Mouse (Mus musculus) ES-E14 (cell line): Measurements from ENCODE around the gene Ppp1r16b. TPM values are rescaled to one million over a fixed set of nuclear protein-coding genes. Genes with fewer than 3 reads are reported as not detected.

Experiments used
- DNase-seq: peaks from one replicate; pipeline ENCODE4 v3.0.0-alpha.2; 2013; ENCODE audit warnings: low read depth, low spot score
- H3K27ac ChIP-seq: 2 replicates; pipeline ENCODE4 v1.5.1; 2012; ENCODE audit warnings: low read depth, mild to moderate bottlenecking, low read length, moderate library complexity, mixed read lengths; ENCODE audit not compliant: poor library complexity, insufficient read depth, severe bottlenecking
- H3K36me3 ChIP-seq: 2 replicates; pipeline ENCODE4 v1.6.1; 2012; ENCODE audit warnings: mild to moderate bottlenecking, low read length, moderate library complexity, mixed read lengths; ENCODE audit not compliant: control insufficient read depth, poor library complexity, insufficient read depth, severe bottlenecking
- H3K4me1 ChIP-seq, 2 experiments: fragments of 150-350 bp in 1 of 2; sonication (generic) in 1 of 2; 2 replicates each; pipeline ENCODE4 v1.6.1; 2012; ENCODE audit warnings: low read length in 2 of 2, mild to moderate bottlenecking in 1 of 2, mixed read lengths in 1 of 2; ENCODE audit not compliant: control insufficient read depth in 2 of 2, insufficient read depth in 2 of 2, poor library complexity in 1 of 2
- H3K4me3 ChIP-seq, 2 experiments: fragments of 150-350 bp in 1 of 2; sonication (generic) in 1 of 2; 2 replicates each; pipeline ENCODE4 v1.5.1; 2012; ENCODE audit warnings: low read length in 2 of 2, low read depth in 1 of 2, mild to moderate bottlenecking in 1 of 2, mixed read lengths in 1 of 2; ENCODE audit not compliant: insufficient read depth in 1 of 2, poor library complexity in 1 of 2, severe bottlenecking in 1 of 2
- H3K9ac ChIP-seq: 2 replicates; pipeline ENCODE4 v1.6.1; 2012; ENCODE audit warnings: low read depth, mild to moderate bottlenecking, low read length, mixed read lengths; ENCODE audit not compliant: poor library complexity, insufficient read depth, severe bottlenecking
- H3K9me3 ChIP-seq: fragments of 150-350 bp; sonication (generic); 2 replicates; pipeline ENCODE4 v1.6.1; 2012; ENCODE audit warnings: low read depth, mild to moderate bottlenecking, low read length; ENCODE audit not compliant: control insufficient read depth, insufficient read depth
- CHD2 ChIP-seq: IDR thresholded peaks from 2 replicates; pipeline ENCODE4 v1.6.1; 2014; ENCODE audit warnings: mild to moderate bottlenecking, low read depth, low read length, inconsistent platforms
- HCFC1 ChIP-seq: IDR thresholded peaks from 2 replicates; pipeline ENCODE4 v1.6.1; 2012; ENCODE audit warnings: low read length, inconsistent platforms, borderline replicate concordance; ENCODE audit not compliant: insufficient read depth
- MAFK ChIP-seq: IDR thresholded peaks from 2 replicates; pipeline ENCODE4 v1.6.1; 2014; ENCODE audit warnings: mild to moderate bottlenecking, low read depth, low read length, inconsistent platforms; ENCODE audit not compliant: insufficient read depth
- ZC3H11A ChIP-seq: IDR thresholded peaks from 2 replicates; pipeline ENCODE4 v1.6.1; 2012; ENCODE audit warnings: low read depth, mild to moderate bottlenecking, inconsistent platforms, low read length, borderline replicate concordance
- ZNF384 ChIP-seq: IDR thresholded peaks from 2 replicates; pipeline ENCODE4 v1.6.1; 2012; ENCODE audit warnings: low read depth, low read length, inconsistent platforms
- in situ Hi-C, 2 experiments: fragments of 600-800 bp; cut with MboI; formaldehyde crosslinking; loops; one replicate each; pipeline ENCODE4 v1.15.1; 2025; ENCODE audit warnings: low sequenced_read_pairs in 2 of 2, inconsistent platforms in 1 of 2; ENCODE audit not compliant: unreplicated experiment in 2 of 2
- total RNA-seq: library from RNA; depleted of rRNA; stranded (reverse); fragments of 300-350 nt; gene quantifications from 2 replicates; pipeline ENCODE4 v1.2.3, GENCODE M21; 2012

The Ppp1r16b gene
- total RNA-seq, 1 experiment: 1.2 TPM

- no peak overlapping the region for H3K4me3 ChIP-seq
- H3K9me3 ChIP-seq: no peaks in the 10 kb centered on the region
- no peak for TF ChIP-seq CHD2
- in situ Hi-C loops: no loop called here
- peaks cover 2 to 5% of the 10 kb centered on the region in 2 experiments; a peak in 2 of 4 replicates for H3K4me1 ChIP-seq
- no peak overlapping the region for H3K27ac ChIP-seq
- DNase-seq: no peak
- no peaks in the 10 kb centered on the region for H3K36me3 ChIP-seq
- H3K9ac ChIP-seq: no peak overlapping the region
Measured at GRCm38 (mm10) chr2:158681714-158682113, 16.5 kb downstream of the Ppp1r16b start.

GRCm38 (mm10) chr2:158682344-158683037 lies 17.3 kb downstream of the Ppp1r16b start:
- TF ChIP-seq ZNF384 (no peak), CHD2 (no peak), HCFC1 (no peak)
- DNase-seq: no peak
- H3K4me1 ChIP-seq: peaks cover 2 to 5% of the 10 kb centered on the region in 2 experiments; a peak in 2 of 4 replicates
- H3K4me3 ChIP-seq: no peak overlapping the region
- no peak overlapping the region for H3K27ac ChIP-seq
- H3K36me3 ChIP-seq: no peaks in the 10 kb centered on the region
- in situ Hi-C loops: no loop called here
- no peak overlapping the region for H3K9ac ChIP-seq
- no peaks in the 10 kb centered on the region for H3K9me3 ChIP-seq

- no peak overlapping the region for H3K9ac ChIP-seq
- no peak overlapping the region for H3K27ac ChIP-seq
- H3K4me1 ChIP-seq: peaks cover 2 to 5% of the 10 kb centered on the region in 2 experiments; a peak in 2 of 4 replicates
- DNase-seq: no peak
- H3K36me3 ChIP-seq: no peaks in the 10 kb centered on the region
- no peak overlapping the region for H3K4me3 ChIP-seq
- TF ChIP-seq CHD2: no peak
- TF ChIP-seq ZC3H11A: no peak
- no peak for TF ChIP-seq MAFK
- in situ Hi-C loops: no loop called here
- H3K9me3 ChIP-seq: no peaks in the 10 kb centered on the region
Measured at GRCm38 (mm10) chr2:158683038-158683413, 17.8 kb downstream of the Ppp1r16b start.

GRCm38 (mm10) chr2:158684247-158684843 lies 19.1 kb downstream of the Ppp1r16b start:
- Histone ChIP-seq H3K9me3 (no peaks in the 10 kb centered on the region), H3K36me3 (no peaks in the 10 kb centered on the region), H3K4me1 (peaks cover 2 to 5% of the 10 kb centered on the region in 2 experiments; a peak in 2 of 4 replicates), H3K9ac (no peak overlapping the region), H3K4me3 (no peak overlapping the region), H3K27ac (no peak overlapping the region)
- no peak for DNase-seq
- in situ Hi-C loops: no loop called here
- TF ChIP-seq MAFK (no peak), HCFC1 (no peak), ZNF384 (no peak), CHD2 (no peak), ZC3H11A (no peak)

- Histone ChIP-seq H3K27ac (no peak overlapping the region), H3K4me1 (peaks cover 2 to 5% of the 10 kb centered on the region in 2 experiments; a peak in 2 of 4 replicates), H3K9ac (no peak overlapping the region), H3K9me3 (no peaks in the 10 kb centered on the region), H3K36me3 (no peaks in the 10 kb centered on the region), H3K4me3 (no peak overlapping the region)
- TF ChIP-seq HCFC1: no peak
- TF ChIP-seq ZC3H11A: no peak
- no peak for TF ChIP-seq CHD2
- no peak for TF ChIP-seq MAFK
- TF ChIP-seq ZNF384: no peak
- DNase-seq: no peak
- in situ Hi-C loops: no loop called here
Measured at GRCm38 (mm10) chr2:158684910-158685309, 19.7 kb downstream of the Ppp1r16b start.
